Mouse (Mus musculus) ovary, postnatal 36 days (tissue): Measurements from ENCODE around the gene Neu4.
"Not testable (repeated sequence)": the region's sequence is repeated elsewhere in the genome, so short reads cannot be mapped to it uniquely, and the experiment has no call there.

Experiments used
- DNase-seq: peaks from one replicate; pipeline ENCODE4 v3.0.0; 2022; ENCODE audit warnings: low spot score, mixed read lengths

The Neu4 gene

GRCm38 (mm10) chr1:94020151-94020550 is at the start of gene Neu4:
Gene Neu4 (plus strand): TSS chr1:94020451.
- no peak for DNase-seq

GRCm38 (mm10) chr1:93970797-93971196 is 49.5 kb upstream of the Neu4 start:
- DNase-seq = not testable (repeated sequence)

- DNase-seq = not testable (repeated sequence)
Observed at GRCm38 (mm10) chr1:93975764-93976163, 44.5 kb upstream of the Neu4 start.

DNA sequence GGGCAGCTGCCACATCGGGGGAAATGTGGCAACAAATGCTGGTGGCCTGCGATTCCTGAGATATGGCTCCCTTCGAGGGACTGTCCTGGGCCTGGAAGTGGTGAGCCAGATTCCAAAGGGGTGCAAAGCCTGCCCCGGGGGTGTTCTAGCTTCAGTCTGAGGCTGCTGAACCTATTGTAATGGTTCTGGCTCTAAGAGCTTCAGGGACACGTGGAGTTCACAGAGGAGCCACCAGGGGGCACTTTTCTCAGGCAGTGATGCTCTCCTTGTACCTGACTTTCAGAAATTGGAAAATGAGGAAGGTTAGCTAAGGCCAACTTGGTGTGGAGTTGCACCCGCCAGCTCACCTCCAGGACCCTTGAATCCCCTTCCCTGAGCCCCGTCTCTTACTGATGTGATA is 42.0 kb upstream of the Neu4 start:
- DNase-seq = not testable (repeated sequence)

DNA sequence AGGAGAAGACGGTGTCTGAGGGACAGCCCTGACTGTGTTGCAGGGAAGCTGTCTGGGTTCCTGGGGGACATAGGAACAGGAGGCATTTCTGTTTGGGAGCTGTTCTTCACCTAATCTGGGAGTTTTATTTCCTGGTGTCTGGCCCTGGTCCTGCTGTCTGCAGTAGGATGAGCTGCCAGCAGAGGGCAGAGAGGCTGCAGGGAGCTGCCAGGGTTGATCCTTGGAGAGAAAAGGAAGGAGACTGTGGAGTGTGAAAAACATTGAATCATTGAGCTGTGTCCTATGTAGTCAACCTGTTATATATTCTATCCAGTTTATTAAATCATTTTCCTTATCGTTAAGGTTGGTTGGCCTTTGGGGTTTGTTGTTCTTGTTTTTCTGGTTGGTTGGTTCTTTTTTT is 39.3 kb upstream of the Neu4 start:
- not testable (repeated sequence) for DNase-seq

GRCm38 (mm10) chr1:93986167-93986566 is 34.1 kb upstream of the Neu4 start:
- no peak for DNase-seq

DNA sequence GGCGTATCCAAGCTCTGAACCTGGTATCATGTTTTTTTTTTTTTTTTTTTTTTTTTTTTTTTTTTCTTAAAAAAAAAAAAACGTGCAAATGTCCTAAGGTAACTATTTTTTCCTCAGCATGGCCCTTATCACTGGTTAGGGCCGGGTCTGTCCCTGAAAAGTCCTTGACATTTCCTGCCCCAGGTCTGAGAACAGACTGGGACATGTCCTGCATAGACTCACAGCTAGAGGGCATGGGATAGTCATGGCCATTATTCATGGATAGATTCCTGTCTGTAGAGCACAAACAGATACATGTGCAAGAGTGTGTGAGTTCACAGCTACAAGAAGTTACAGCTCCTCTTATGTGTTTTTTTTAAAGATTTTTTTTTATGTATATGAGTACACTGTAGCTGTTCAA is 31.5 kb upstream of the Neu4 start:
- no peak for DNase-seq

DNA sequence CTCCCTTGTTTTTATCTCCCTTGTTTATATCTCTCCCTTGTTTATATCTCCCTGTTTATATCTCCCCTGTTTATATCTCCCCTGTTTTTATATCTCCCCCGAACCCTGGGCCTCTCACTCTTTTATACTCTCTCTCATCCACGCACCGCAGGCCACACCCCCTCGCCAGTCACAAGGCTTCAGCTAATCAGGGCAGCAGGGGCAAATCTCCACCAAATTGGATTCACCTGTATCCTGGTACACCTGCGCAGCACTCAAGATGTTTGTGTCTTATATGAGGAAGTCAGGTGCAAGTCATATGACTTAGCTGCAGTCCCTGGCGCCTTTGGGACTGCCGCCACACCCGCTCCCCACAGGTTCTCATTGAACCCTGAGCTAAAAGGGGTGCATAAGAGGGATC is 30.0 kb upstream of the Neu4 start, which contains the start of gene Gal3st2c:
Gal3st2c (plus strand) TSS at position 301 of the 400 bp plus-strand sequence.
- DNase-seq = not testable (repeated sequence)

GRCm38 (mm10) chr1:93991068-93991467 is 29.2 kb upstream of the Neu4 start:
- not testable (repeated sequence) for DNase-seq

- DNase-seq = not testable (repeated sequence)
Observed at GRCm38 (mm10) chr1:93991491-93991890, 28.8 kb upstream of the Neu4 start.

- no peak for DNase-seq
Observed at GRCm38 (mm10) chr1:94001023-94001422, 19.2 kb upstream of the Neu4 start.

DNA sequence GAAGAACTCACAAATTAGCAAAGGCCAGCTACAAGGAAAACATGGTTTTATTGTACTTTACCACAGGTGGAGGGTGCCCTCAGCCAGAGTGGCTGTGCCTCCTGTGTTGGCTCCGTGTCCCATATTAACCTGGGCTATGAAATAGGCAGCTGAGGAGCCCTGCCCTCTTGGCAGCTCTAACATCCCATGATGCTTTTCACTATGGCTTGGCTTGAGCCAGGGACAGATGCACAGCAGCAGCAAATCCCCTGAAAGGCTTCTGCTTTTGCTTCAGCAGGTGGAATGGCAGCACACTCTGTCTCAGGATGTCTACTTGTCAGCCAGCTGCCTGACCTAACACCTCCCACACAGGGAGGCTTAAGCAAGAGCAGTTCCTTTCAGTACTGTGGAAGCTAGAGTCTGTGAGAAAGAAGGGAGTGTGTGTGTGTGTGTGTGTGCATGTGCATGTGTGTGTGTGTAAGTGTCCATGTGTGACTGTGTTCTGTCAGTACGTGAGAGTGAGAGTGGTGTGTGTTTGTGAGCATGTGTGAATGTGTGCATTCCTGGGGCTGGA is 14.2 kb upstream of the Neu4 start:
- not testable (repeated sequence) for DNase-seq

DNA sequence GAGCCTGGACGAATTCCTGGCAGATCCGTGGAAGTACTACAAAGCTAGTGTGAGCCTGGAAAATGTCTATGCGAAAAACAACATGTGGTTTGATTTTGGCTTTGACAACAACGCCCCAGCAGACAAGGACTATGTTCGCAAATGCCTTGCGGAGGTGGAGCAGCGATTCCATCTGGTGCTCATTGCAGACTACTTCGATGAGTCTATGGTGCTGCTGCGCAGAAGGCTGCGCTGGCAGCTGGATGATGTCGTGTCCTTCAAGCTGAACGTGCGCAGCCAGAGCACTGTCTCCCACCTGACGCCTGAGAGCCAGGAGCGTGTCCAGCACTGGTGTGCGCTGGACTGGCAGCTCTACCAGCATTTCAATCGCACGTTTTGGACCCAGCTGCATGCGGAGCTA is 11.4 kb upstream of the Neu4 start:
- DNase-seq = not testable (repeated sequence)

DNA sequence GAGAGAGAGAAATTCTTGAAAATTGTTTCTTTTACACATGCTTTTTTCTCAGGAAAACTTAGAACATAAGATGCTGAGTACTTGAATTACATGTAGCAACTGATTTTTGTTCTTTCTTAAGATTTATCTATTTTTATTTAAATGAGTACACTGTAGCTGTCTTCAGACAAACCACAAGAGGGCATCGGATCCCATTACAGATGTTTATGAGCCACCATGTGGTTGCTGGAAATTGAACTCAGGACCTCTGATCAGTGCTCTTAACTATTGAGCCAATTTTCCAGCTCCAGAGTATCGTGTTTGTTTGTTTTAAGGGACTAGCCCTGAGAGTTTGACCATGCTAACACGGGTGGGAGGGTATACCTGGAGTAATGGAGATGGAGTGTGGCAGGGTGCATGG is 8.6 kb upstream of the Neu4 start:
- DNase-seq = no peak

GRCm38 (mm10) chr1:94027506-94028108 is 7.4 kb downstream of the Neu4 start:
- no peak for DNase-seq

DNA sequence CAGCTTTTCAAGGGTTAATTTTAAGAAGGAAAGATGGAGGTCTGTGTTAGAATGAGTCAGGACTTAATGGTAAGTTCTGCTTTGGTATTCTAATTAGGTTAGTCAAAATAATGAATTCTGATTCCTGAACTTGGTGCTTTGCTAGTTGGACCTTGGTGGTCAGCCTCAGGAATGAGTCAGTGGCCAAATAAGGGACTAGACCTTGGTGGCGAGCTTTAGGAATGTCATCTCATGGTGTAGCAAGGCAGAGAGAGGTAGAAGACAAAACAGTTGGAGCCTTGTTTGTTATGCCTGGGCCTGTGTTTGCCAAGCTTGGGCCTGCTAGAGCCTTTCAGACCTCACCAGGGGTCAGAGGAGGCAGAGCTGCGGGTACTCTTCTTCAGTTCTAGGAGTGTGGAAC is 8.5 kb downstream of the Neu4 start:
- peak; percentile 32 for DNase-seq

DNA sequence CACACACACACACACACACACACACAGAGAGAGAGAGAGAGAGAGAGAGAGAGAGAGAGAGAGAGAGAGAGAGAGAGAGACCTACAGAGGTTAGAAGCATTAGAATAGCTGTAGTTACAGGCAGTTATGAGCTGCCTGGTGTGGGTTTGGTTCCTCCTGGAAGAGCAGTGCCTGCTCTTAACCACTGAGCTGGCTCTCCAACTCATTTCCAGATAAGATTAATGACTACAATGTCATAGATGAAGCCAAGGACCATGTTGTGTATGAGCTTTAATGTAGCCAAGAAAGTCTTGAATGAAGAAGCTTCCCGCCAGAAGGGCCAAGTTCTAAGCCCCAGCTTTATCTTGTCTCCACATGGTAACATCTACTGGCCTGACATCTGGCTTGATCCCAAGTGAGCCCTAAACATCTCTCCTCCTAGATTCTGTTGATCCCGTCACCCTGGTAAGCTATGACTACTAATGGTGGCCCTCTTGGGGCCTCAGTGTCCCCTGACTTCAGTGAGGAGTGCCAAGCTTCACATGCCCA is 12.9 kb downstream of the Neu4 start:
- no peak for DNase-seq

GRCm38 (mm10) chr1:94034984-94035743 is 14.9 kb downstream of the Neu4 start:
- peak; percentile 80 for DNase-seq

GRCm38 (mm10) chr1:94040391-94040790 is 20.1 kb downstream of the Neu4 start:
- no peak for DNase-seq

DNA sequence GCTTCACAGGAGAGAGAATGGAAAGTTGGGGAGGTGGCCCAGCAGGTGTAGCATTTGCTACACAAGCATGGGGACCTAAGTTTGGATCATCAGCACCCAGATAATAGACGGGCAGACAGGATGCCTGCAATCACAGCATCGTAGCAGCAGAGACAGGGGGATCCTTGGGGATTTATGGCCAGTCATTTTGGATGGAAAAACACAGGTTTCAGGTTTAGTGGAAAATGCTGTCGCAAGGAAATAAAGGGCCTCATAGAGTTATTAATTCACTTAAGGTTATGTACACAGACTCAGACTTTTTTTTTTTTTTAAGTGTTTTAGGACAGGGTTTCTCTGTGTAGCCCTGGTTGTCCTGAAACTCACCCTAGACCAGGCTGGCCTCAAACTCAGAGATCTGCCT is 25.3 kb downstream of the Neu4 start:
- no peak for DNase-seq

DNA sequence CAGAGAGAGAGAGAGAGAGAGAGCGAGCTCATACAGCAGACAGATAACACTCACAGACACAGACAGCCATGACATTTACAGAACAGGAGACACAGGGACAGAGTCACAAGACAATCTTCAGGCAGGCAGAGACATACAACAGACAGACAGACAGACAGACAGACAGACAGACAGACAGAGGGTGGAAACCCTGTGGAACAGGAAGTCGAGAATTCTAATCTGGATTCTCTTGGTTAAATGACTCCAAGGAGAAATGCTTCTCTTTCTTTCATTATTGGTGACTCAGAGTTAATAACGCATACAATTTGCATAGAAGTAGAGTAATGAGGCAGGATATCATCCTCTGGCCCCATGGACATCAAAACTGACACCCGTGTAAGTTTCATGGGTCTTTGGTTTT is 26.3 kb downstream of the Neu4 start:
- no peak for DNase-seq

GRCm38 (mm10) chr1:94051104-94051503 is 30.9 kb downstream of the Neu4 start:
- DNase-seq = no peak

DNA sequence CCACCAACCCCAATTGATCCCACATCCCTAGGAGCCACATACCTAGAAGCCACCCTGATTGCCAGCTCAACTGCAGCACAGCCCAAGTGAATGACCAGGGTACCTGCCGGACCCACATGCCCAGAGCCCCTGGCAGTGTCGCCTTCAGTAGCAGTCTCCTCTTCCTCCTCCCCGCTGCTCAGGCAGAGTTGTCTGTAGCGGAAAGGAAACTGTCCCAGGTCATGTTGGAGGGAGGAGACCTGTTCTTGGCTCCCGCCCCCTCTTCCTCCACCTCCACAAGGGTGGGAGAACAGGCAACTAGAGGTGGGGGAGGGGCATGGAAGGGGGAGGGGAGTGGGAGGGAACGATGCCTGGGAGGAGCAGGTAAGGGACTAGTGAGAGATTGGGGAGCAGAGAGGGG is 32.1 kb downstream of the Neu4 start, which contains the start of gene Pdcd1:
Pdcd1 (minus strand) TSS at position 181 of the 400 bp plus-strand sequence.
- DNase-seq = no peak
